Mouse (Mus musculus) liver, adult 10 weeks (tissue): ENCODE results near the gene Lmf2. TPM values are rescaled to one million over a fixed set of nuclear protein-coding genes. Genes with fewer than 3 reads are reported as not detected.

Source experiments
- polyA plus RNA-seq: library from polyadenylated mRNA; stranded (reverse); fragments of 350-450 nt; fragmentation: Illumina TruSeq; extraction: RNeasy Lipid Tissue Mini Kit (QIAGEN cat#74804); gene quantifications from one replicate; pipeline ENCODE4 v1.2.3, GENCODE M21; 2014; ENCODE audit warnings: low read depth, low replicate concordance

The Lmf2 gene
- polyA plus RNA-seq, result 0.72 TPM

GRCm38 (mm10) chr15:89355241-89356187 is at the start of gene Lmf2, which contains the start of gene Ncaph2:
Gene Lmf2, minus strand, starts transcription at chr15:89355659.
Gene Ncaph2, plus strand, starts transcription at chr15:89355719.

GRCm38 (mm10) chr15:89384617-89385016 is 29.2 kb upstream of the Lmf2 start, which contains the start of gene Klhdc7b:
Gene Klhdc7b, plus strand, starts transcription at chr15:89384917.

GRCm38 (mm10) chr15:89378831-89379401 is 23.5 kb upstream of the Lmf2 start, which contains the start of gene Odf3b:
Gene Odf3b, minus strand, starts transcription at chr15:89379282.

GRCm38 (mm10) chr15:89376957-89377356 is 21.5 kb upstream of the Lmf2 start, which contains the start of gene Tymp:
Gene Tymp, minus strand, starts transcription at chr15:89377039.

GRCm38 (mm10) chr15:89373762-89374248 is 18.3 kb upstream of the Lmf2 start, which contains the start of gene Sco2:
Gene Sco2, minus strand, starts transcription at chr15:89373846.

GRCm38 (mm10) chr15:89334271-89334670 is 21.2 kb downstream of the Lmf2 start, which contains the start of gene Miox:
Gene Miox, plus strand, starts transcription at chr15:89334398.

GRCm38 (mm10) chr15:89322670-89323522 is 32.6 kb downstream of the Lmf2 start, which contains the start of gene Adm2:
Gene Adm2, plus strand, starts transcription at chr15:89322720.

GRCm38 (mm10) chr15:89315190-89315731 is 40.2 kb downstream of the Lmf2 start, which contains the start of gene Sbf1:
Gene Sbf1, minus strand, starts transcription at chr15:89315311.

Other genes starting within 250 kb of the Lmf2 start
- gene Tubgcp6, start 232.5 kb downstream of the Lmf2 start, polyA plus RNA-seq, result 1.2 TPM
- 0.79 TPM for gene Hdac10, start 227.0 kb downstream of the Lmf2 start, polyA plus RNA-seq
- 1.1 TPM for gene Mapk12, start 215.0 kb downstream of the Lmf2 start, polyA plus RNA-seq
- 0.16 TPM for gene Mapk11, start 206.0 kb downstream of the Lmf2 start, polyA plus RNA-seq
- 6.3 TPM for gene Plxnb2, start 174.9 kb downstream of the Lmf2 start, polyA plus RNA-seq
- gene Dennd6b, start 159.2 kb downstream of the Lmf2 start, polyA plus RNA-seq, result 0.56 TPM
- 9.0 TPM for gene Ppp6r2, start 144.1 kb downstream of the Lmf2 start, polyA plus RNA-seq
- 2.2 TPM for gene Sbf1, start 40.3 kb downstream of the Lmf2 start, polyA plus RNA-seq
- not detected for gene Adm2, start 32.9 kb downstream of the Lmf2 start, polyA plus RNA-seq
- not detected for gene Miox, start 21.3 kb downstream of the Lmf2 start, polyA plus RNA-seq
- 9.0 TPM for gene Ncaph2, start 60 bp upstream of the Lmf2 start, polyA plus RNA-seq
- gene Sco2, start 18.2 kb upstream of the Lmf2 start, polyA plus RNA-seq, result 5.9 TPM
- 2.1 TPM for gene Tymp, start 21.4 kb upstream of the Lmf2 start, polyA plus RNA-seq
- not detected for gene Odf3b, start 23.6 kb upstream of the Lmf2 start, polyA plus RNA-seq
- gene Klhdc7b, start 29.3 kb upstream of the Lmf2 start, polyA plus RNA-seq, result not detected
- gene Syce3, start 54.8 kb upstream of the Lmf2 start, polyA plus RNA-seq, result not detected
- 0.61 TPM for gene Cpt1b, start 70.2 kb upstream of the Lmf2 start, polyA plus RNA-seq
- 2.3 TPM for gene C730034F03Rik, start 73.9 kb upstream of the Lmf2 start, polyA plus RNA-seq
- gene Gm44502, start 74.0 kb upstream of the Lmf2 start, polyA plus RNA-seq, result not detected
- 55.7 TPM for gene Chkb, start 74.2 kb upstream of the Lmf2 start, polyA plus RNA-seq
- not detected for gene Mapk8ip2, start 98.3 kb upstream of the Lmf2 start, polyA plus RNA-seq
- gene Arsa, start 121.8 kb upstream of the Lmf2 start, polyA plus RNA-seq, result 3.4 TPM
- 0.32 TPM for gene Shank3, start 144.0 kb upstream of the Lmf2 start, polyA plus RNA-seq
- gene Acr, start 212.7 kb upstream of the Lmf2 start, polyA plus RNA-seq, result not detected
- 3.1 TPM for gene Rabl2, start 236.3 kb upstream of the Lmf2 start, polyA plus RNA-seq